Mouse (Mus musculus) adrenal gland, adult 8-10 months (tissue): ENCODE results near the gene Ceacam12. TPM values are rescaled to one million over a fixed set of nuclear protein-coding genes. Genes with fewer than 3 reads are reported as not detected.
"Not testable (repeated sequence)": the region's sequence is repeated elsewhere in the genome, so short reads cannot be mapped to it uniquely, and the experiment has no call there.

Source experiments
- DNase-seq: peaks from one replicate; pipeline ENCODE4 v3.0.0; 2022
- microRNA-seq, 2 experiments: library from miRNA; unstranded; fragments of <30 nt; microRNA quantifications; one replicate each; pipeline ENCODE4 v1.2.0; 2022
- total RNA-seq, 4 experiments: library from RNA; stranded (reverse); gene quantifications; 2 replicates each; pipeline ENCODE4 v1.2.4; 2022

Ceacam12 gene
- not detected for total RNA-seq

DNA sequence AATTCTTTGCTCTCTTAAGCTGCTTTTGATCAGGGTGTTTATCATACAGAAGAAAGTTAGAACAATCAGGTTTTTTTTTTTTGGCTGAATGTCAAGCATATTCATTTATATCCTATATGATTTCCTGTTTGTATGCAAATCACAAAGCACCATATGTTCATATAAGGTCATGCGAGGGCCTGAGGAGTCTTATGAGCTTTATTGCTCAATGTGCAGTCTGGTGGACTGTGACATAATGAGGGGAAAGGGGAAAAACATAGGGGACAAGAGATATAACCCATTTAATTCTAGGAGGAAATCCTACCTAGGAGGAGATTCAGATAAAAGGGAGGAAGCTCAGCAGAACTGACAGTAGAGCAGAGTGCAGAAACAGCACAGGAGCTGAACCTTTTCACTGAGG, at the start of gene Ceacam12:
TSS of gene Ceacam12 (plus strand) at position 301 of the 400 bp plus-strand sequence.
- DNase-seq: no peak

DNA sequence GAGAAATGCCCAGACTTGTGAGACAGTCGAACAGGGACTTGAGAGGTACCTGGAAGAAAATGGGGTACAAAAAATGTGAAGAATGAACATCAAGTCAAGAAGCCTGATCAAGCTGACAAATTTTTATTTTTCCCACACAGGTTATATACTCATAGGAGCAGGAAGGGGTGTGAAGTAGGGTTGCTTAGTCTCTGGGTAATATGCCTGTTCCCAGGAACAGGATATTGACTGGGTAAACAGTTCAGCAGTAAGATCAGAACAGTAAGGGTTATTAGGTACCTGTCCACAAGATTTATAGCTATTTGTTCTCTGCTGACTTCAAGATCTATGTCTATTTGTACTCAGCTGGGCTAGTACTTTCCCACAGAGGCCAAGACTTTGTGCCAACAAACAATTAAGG, 8.1 kb downstream of the Ceacam12 start:
- DNase-seq: not testable (repeated sequence)

DNA sequence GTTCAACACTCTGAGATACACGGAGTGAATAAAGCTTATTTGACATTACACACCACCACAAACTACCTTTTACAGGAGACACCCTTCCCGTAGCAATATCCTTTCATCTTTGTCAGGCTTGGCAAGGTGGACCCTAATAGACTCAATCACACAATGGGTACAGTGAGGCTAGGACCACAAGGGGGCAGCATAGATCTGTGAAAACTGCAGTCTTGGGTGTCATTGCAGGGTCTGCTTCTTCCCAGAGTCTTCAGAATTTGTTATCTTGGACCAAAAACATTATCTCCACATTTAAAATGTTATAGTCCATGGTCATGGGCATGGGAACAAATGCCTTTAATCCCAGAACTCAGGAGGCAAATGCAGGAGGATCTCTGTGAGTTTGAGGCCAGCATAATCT, 35.1 kb downstream of the Ceacam12 start:
- DNase-seq: no peak

Small RNA genes lying within 50 kb of the gene (microRNA-seq; reads per million reads assigned to microRNA genes)
- gene Gm22414: 0 reads per million in 2 experiments

Other genes with a start within 250 kb of the Ceacam12 start
- not detected for gene Gm5155, start 194.2 kb upstream of the Ceacam12 start, total RNA-seq
- not detected for gene Ceacam11, start 93.8 kb upstream of the Ceacam12 start, total RNA-seq
- not detected for gene Ceacam13, start 56.0 kb upstream of the Ceacam12 start, total RNA-seq
- gene Igfl3, start 110.6 kb downstream of the Ceacam12 start, total RNA-seq: not detected
- gene Mill1, start 179.4 kb downstream of the Ceacam12 start, total RNA-seq: not detected